Mouse (Mus musculus) embryonic facial prominence, embryonic 11.5 days (tissue): ENCODE measurements around the gene Zc3hav1l. TPM values are rescaled to one million over a fixed set of nuclear protein-coding genes. Genes with fewer than 3 reads are reported as not detected.

ENCODE experiments used
- ATAC-seq: fragments of 200-750 bp; cut with Nextera tagmentation; replicated peaks from 2 replicates; pipeline ENCODE4 v1.8.0; 2017; ENCODE audit warnings: low read depth; ENCODE audit not compliant: insufficient number of reproducible peaks, low FRiP score, low TSS enrichment
- DNase-seq: peaks from one replicate; pipeline ENCODE4 v3.0.0-alpha.2; 2015; ENCODE audit warnings: low spot score
- H3K27ac ChIP-seq: fragments of 300-500 bp; sonication (generic); replicated peaks from 2 replicates; pipeline ENCODE4 v1.5.1; 2014; ENCODE audit warnings: mild to moderate bottlenecking, low read depth, low read length, control low read depth
- H3K27me3 ChIP-seq: fragments of 300-500 bp; sonication (generic); 2 replicates; pipeline ENCODE4 v1.6.1; 2014; ENCODE audit warnings: mild to moderate bottlenecking, low read length, moderate library complexity, mixed read lengths; ENCODE audit not compliant: control insufficient read depth, insufficient read depth
- H3K36me3 ChIP-seq: fragments of 300-500 bp; sonication (generic); replicated peaks from 2 replicates; pipeline ENCODE4 v1.6.1; 2014; ENCODE audit warnings: low read depth, mild to moderate bottlenecking, low read length, moderate library complexity, mixed read lengths; ENCODE audit not compliant: control insufficient read depth, insufficient read depth
- H3K4me1 ChIP-seq: fragments of 300-500 bp; sonication (generic); 2 replicates; pipeline ENCODE4 v1.6.1; 2014; ENCODE audit warnings: low read length, mixed read lengths; ENCODE audit not compliant: control insufficient read depth, insufficient read depth
- H3K4me2 ChIP-seq: fragments of 300-500 bp; sonication (generic); 2 replicates; pipeline ENCODE4 v1.6.1; 2014; ENCODE audit warnings: low read depth, mild to moderate bottlenecking, control low read depth, low read length, moderate library complexity
- H3K4me3 ChIP-seq: fragments of 300-500 bp; sonication (generic); 2 replicates; pipeline ENCODE4 v1.5.1; 2014; ENCODE audit warnings: low read depth, low read length, control low read depth
- H3K9ac ChIP-seq: fragments of 300-500 bp; sonication (generic); replicated peaks from 2 replicates; pipeline ENCODE4 v1.6.1; 2014; ENCODE audit warnings: mild to moderate bottlenecking, control low read depth, low read length
- H3K9me3 ChIP-seq: fragments of 300-500 bp; sonication (generic); replicated peaks from 2 replicates; pipeline ENCODE4 v1.6.1; 2016; ENCODE audit warnings: mild to moderate bottlenecking, low read length, inconsistent platforms, mixed read lengths; ENCODE audit not compliant: control insufficient read depth
- WGBS: fragments of 180-500 bp; shearing (Covaris S2); extraction: QIAGEN DNeasy Blood & Tissue Kit; methylation state at CpG from one replicate; pipeline ENCODE4 v1.1.7; 2014; 5-methylcytosine and 5-hydroxymethylcytosine counted together
- polyA plus RNA-seq: library from polyadenylated mRNA; unstranded; fragments of >200 nt; fragmentation: Nextera tagmentation; extraction: Ambion mirVana; gene quantifications from 2 replicates; pipeline ENCODE4 v1.2.1, GENCODE M21; 2014

The Zc3hav1l gene
- polyA plus RNA-seq, 1 experiment from 2014 or later: 16.3 TPM

DNA sequence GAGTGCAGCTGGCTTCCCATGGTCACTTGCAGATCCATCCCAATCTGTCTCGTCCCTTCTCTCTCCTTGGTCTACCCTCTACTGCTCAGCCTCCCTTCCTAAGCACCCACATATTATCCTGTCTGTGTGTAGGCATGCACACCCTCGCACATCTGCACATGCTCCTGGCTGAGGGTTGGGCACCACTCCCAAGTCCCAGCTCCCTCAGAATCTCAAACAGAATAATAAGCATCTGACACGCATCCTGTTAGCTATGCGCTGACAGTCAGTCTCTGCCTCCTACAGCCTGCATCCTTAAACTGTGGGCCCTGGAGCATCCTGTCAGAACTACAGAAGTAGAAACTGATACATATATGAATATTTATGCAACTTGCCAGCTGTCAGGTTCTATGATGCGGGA, 58.4 kb downstream of the Zc3hav1l start:
- WGBS: 87% methylated on average over 5 of the region's 5 CpGs
- no peak overlapping the region for H3K4me2 ChIP-seq
- no peak overlapping the region for H3K27ac ChIP-seq
- H3K9me3 ChIP-seq: no peaks in the 10 kb centered on the region
- DNase-seq (no peak), ATAC-seq (no peak)
- no peak overlapping the region for H3K4me3 ChIP-seq
- no peaks in the 10 kb centered on the region for H3K4me1 ChIP-seq
- no peaks in the 10 kb centered on the region for H3K36me3 ChIP-seq
- no peak overlapping the region for H3K9ac ChIP-seq
- no peaks in the 10 kb centered on the region for H3K27me3 ChIP-seq

GRCm38 (mm10) chr6:38238382-38238781, 60.7 kb downstream of the Zc3hav1l start:
- H3K4me1 ChIP-seq: no peaks in the 10 kb centered on the region
- no peak overlapping the region for H3K27ac ChIP-seq
- ATAC-seq: no peak
- no peak for DNase-seq
- no peaks in the 10 kb centered on the region for H3K27me3 ChIP-seq
- no peaks in the 10 kb centered on the region for H3K36me3 ChIP-seq
- WGBS: 84% methylated on average over 4 of the region's 4 CpGs
- H3K9ac ChIP-seq: no peak overlapping the region
- no peaks in the 10 kb centered on the region for H3K9me3 ChIP-seq
- H3K4me3 ChIP-seq: no peak overlapping the region
- no peak overlapping the region for H3K4me2 ChIP-seq

Other genes starting within 250 kb of the Zc3hav1l start
- not detected in 2 replicates for gene Tmem213, start 190.0 kb downstream of the Zc3hav1l start, polyA plus RNA-seq
- gene Atp6v0a4, start 174.7 kb downstream of the Zc3hav1l start, polyA plus RNA-seq: not detected in 2 replicates
- 8.8 and 10.2 TPM in 2 replicates for gene D630045J12Rik, start 45.2 kb downstream of the Zc3hav1l start, polyA plus RNA-seq
- gene Zc3hav1, start 55.3 kb upstream of the Zc3hav1l start, polyA plus RNA-seq: 1.6 and 1.8 TPM in 2 replicates
- 10.4 and 11.8 TPM in 2 replicates for gene Ttc26, start 82.2 kb upstream of the Zc3hav1l start, polyA plus RNA-seq
- 12.4 and 12.5 TPM in 2 replicates for gene Ubn2, start 134.7 kb upstream of the Zc3hav1l start, polyA plus RNA-seq
- gene Fmc1, start 234.2 kb upstream of the Zc3hav1l start, polyA plus RNA-seq: 90.1 and 105 TPM in 2 replicates